Mouse (Mus musculus) brain, embryonic 14.5 days (tissue): ENCODE measurements at regions not wholly inside any gene's neighbourhood (a gene's known extent, or its start where the extent isn't known, plus 50 kb on each side); places are given as distances from the start of the nearest gene placed in this dataset.
"Not testable (repeated sequence)": the region's sequence is repeated elsewhere in the genome, so short reads cannot be mapped to it uniquely, and the experiment has no call there.

Experiments used
- DNase-seq: peaks from one replicate; pipeline ENCODE4 v3.0.0-alpha.2; 2011; ENCODE audit warnings: low read depth
- CTCF ChIP-seq: fragments of 200-500 bp; IDR thresholded peaks from 2 replicates; pipeline ENCODE4 v1.5.1; 2012; ENCODE audit warnings: inconsistent platforms, mild to moderate bottlenecking, moderate library complexity, borderline replicate concordance; ENCODE audit not compliant: insufficient read depth, insufficient read length; ENCODE audit errors: extremely low read depth
- POLR2A ChIP-seq: fragments of 200-500 bp; IDR thresholded peaks from 2 replicates; pipeline ENCODE4 v1.6.1; 2012; ENCODE audit warnings: mild to moderate bottlenecking, inconsistent platforms, borderline replicate concordance; ENCODE audit not compliant: poor library complexity, insufficient read depth, insufficient read length, severe bottlenecking; ENCODE audit errors: extremely low read depth

- no peak for DNase-seq
- TF ChIP-seq CTCF (no peak), POLR2A (no peak)
Measured at GRCm38 (mm10) chr16:12779079-12779478, 330.4 kb upstream of the Ercc4 start.

- no peak for TF ChIP-seq POLR2A
- TF ChIP-seq CTCF = no peak
Measured at GRCm38 (mm10) chr16:12780635-12781034, 328.8 kb upstream of the Ercc4 start.

GRCm38 (mm10) chr16:12785828-12786227 lies 323.7 kb upstream of the Ercc4 start:
- no peak for DNase-seq
- TF ChIP-seq POLR2A (no peak), CTCF (no peak)

More at GRCm38 (mm10) chr16:12780635-12781034, 328.8 kb upstream of the Ercc4 start:
- DNase-seq = no peak

DNA sequence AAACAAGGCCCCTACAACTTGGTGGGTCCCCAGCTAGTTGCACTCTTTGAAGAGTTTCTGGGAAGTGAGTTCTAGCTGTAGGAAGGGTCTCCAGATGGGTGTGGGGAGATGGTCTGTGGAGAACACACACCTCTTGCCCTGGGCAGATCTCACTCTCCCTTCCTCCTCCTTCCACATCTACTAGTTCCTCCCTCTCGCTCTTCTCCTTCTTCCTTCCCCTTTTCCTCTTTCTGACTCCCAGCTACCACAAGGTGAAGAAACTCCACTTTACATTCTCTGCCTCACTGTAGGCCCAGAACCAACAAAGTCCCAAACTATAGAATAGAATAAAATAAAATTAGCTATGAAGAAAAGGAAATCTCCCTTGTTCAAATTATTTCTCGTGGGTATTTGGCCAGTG lies 311.0 kb upstream of the Ercc4 start:
- DNase-seq = no peak
- TF ChIP-seq POLR2A (no peak), CTCF (no peak)

DNA sequence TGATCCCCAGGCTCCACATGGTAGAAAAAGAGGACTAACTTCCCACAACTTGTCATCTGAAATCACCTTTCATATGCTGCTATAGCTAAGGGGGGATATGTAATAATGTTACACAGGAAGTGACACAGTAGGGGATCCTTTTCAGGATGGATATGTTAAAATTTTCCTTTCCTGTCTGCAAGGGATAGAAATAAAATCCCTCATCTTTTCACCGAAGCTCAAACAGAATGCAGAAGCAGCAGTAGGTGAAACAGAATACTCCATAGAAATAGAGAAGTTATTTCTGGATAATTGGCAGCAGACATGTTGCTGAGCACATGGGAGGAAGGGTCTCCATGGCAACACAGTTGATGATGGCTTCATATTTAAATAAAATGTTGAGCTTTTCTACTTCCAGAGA lies 309.3 kb upstream of the Ercc4 start:
- TF ChIP-seq POLR2A (no peak), CTCF (no peak)
- peak; percentile 70 for DNase-seq

DNA sequence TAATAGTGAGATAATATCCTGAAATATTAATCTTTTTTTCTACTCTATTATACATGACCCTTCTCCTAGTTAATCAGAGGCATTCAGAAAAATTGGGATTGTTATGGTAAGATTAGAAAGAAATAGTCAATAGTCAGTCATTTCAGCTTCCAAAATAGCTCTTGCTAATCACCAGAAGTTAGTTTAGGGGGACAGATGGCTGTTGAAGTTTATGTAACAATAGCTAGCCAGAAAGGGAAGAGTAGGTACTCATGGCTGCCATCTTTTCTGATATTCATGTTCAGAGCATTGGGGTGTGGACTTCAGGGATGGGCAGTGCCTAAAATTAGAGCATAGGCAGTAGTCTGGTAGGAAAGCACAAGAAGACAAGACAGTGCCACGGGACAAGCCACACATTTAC lies 306.8 kb upstream of the Ercc4 start:
- DNase-seq = no peak

DNA sequence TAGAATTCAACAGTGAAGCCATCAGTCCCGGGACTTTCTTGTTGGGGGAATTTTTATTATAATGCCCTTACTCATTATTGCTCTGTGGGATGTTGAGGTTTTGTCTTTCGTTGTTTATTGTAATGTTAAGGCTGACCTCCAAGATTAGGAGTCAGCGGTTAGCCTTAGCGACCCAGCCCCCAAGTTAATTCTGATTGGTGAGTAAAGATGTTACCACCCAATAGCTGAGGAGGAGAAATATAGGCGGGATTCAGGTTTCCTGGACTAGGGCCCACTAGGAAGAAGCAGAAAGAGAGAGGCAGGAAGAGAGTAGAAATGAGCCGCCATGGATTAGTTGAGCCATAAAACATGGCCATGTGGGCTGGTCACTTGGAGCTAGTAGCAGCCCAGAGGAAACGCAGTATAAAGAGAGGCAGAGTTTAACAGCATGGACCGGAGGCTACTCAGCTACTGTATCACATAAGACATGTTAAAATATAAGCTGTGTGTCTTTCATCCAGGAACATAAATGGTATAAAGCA lies 302.1 kb upstream of the Ercc4 start:
- no peak for DNase-seq
- no peak for TF ChIP-seq CTCF
- TF ChIP-seq POLR2A = no peak

More for the DNA sequence above, 306.8 kb upstream of the Ercc4 start:
- TF ChIP-seq POLR2A (no peak), CTCF (no peak)

DNA sequence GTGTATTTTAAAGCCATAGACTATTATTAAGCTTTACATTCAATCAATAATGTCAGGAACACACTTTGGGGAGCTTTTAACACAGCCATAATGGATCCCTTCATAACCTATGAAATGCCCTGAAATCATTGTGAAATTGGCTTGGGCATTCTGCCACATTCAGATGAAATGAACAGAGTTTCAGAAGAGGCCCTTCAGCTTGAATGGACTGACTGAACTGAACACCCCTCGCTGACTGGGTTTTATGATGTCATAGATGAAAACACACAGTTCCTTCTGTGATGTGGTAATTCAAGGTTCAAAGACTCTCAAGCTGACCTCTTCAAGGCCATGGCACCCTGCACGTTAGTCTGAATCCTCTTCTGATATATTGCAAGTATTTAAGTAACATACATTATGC lies 298.4 kb upstream of the Ercc4 start:
- TF ChIP-seq POLR2A (no peak), CTCF (no peak)
- DNase-seq = peak; percentile 58

DNA sequence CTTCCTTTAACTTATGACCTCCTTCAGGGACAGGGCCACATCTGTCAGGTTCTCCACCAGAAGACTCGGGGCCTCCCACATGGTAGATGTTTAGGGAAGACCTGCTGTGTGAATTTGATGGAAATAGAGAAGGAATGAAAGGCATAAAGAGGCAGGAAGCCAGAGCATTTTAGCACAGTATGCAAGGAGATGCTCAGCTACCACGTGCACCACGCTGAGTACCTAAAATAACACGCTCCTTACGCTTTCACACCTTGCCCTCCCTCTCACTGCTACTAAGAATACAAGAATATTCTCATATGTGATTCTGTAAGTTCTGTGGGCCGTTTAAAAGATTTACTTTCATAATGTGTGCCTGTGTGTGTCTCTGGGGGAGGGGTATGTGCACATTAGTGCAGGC lies 284.8 kb upstream of the Ercc4 start:
- TF ChIP-seq CTCF = no peak
- TF ChIP-seq POLR2A = no peak
- no peak for DNase-seq

DNA sequence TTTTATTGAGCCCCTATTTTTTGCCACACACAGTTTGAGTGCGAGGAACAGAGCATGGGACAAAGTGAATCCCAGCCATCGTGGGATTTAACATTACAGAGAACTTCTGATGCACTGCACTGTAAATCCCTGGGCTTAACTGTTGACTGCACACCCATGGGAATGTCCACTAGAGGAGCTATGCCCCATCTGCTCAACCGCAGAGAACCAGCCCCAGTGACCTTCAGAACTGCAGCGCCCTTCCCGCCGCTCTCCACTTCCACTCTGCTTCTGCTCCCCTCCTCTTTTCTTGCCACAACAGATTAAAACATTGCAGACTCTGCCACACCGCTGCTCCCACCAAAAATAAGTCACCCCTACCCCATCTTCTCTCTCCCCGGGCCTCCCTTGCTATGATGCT lies 283.3 kb upstream of the Ercc4 start:
- TF ChIP-seq POLR2A (no peak), CTCF (peak; percentile 42; the same call in 1 of the 2 replicates)
- no peak for DNase-seq

DNA sequence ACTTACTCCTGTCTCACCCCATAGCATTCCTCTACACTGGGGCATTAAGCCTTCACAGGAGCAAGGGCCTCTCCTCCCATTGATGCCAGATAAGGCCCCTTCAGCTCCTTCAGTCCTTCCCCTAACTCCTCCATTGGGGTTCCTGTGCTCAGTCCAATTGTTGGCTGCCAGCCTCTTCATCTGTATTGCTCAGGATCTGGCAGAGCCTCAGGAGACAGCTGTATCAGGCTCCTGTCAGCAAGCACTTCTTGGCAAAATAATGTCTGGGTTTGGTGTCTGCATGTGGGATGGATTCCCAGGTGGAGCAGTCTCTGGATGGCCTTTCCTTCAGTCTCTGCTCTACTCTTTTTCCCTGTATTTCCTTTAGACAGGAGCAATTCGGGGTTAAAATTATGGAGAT lies 278.2 kb upstream of the Ercc4 start:
- not testable (repeated sequence) for DNase-seq

DNA sequence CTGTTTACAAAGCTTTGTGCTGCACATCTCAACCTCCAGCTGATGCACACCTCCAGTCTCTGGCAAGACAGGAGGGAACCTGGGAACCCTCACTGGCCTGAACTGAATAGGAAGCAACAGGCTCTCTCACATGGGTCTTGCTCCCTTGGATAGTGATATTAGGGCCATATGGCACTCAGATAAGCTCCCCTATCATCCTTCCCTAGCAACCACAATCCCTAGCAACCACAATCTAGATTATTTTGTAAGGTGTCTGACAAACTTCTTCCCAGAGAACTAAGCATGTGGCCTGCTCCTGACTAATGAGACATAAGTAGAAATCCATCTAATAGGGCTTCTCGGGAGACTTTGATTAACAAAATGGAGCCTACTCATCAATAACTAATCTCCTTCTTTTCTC lies 253.1 kb upstream of the Ercc4 start:
- no peak for DNase-seq
- no peak for TF ChIP-seq CTCF
- no peak for TF ChIP-seq POLR2A
